Mouse (Mus musculus) spleen, adult 18-20 months (tissue): ENCODE data around the gene Eps15l1.

Experiments
- DNase-seq, 2 experiments: peaks; one replicate each; pipeline ENCODE4 v3.0.0; 2022; ENCODE audit warnings: mixed read lengths in 2 of 2

The Eps15l1 gene

GRCm38 (mm10) chr8:72421362-72422335 lies at the start of gene Eps15l1:
Eps15l1 (minus strand) TSS chr8:72421460.
- peak; percentile 98 to 99 for DNase-seq

GRCm38 (mm10) chr8:72470684-72471083 lies 49.4 kb upstream of the Eps15l1 start:
- DNase-seq, result no peak

- no peak for DNase-seq
Observed at GRCm38 (mm10) chr8:72469984-72470383, 48.7 kb upstream of the Eps15l1 start.

- no peak for DNase-seq
Observed at GRCm38 (mm10) chr8:72469243-72469642, 48.0 kb upstream of the Eps15l1 start.

GRCm38 (mm10) chr8:72464211-72464610 lies 43.0 kb upstream of the Eps15l1 start:
- DNase-seq, result no peak

- no peak for DNase-seq
Observed at GRCm38 (mm10) chr8:72459881-72460533, 38.7 kb upstream of the Eps15l1 start.

- DNase-seq, result no peak
Observed at GRCm38 (mm10) chr8:72458457-72458856, 37.2 kb upstream of the Eps15l1 start.

GRCm38 (mm10) chr8:72457806-72458205 lies 36.5 kb upstream of the Eps15l1 start:
- DNase-seq, result no peak

- DNase-seq, result no peak
Observed at GRCm38 (mm10) chr8:72455317-72455716, 34.1 kb upstream of the Eps15l1 start.

GRCm38 (mm10) chr8:72453904-72454303 lies 32.6 kb upstream of the Eps15l1 start:
- no peak for DNase-seq

GRCm38 (mm10) chr8:72451516-72451915 lies 30.3 kb upstream of the Eps15l1 start:
- DNase-seq, result no peak

GRCm38 (mm10) chr8:72445071-72445470 lies 23.8 kb upstream of the Eps15l1 start:
- peak; percentile 46 to 73 for DNase-seq

- DNase-seq, result no peak
Observed at GRCm38 (mm10) chr8:72443994-72444350, 22.7 kb upstream of the Eps15l1 start.

GRCm38 (mm10) chr8:72443338-72443993 lies 22.2 kb upstream of the Eps15l1 start, which contains the start of the genes Calr3 and 1700030K09Rik:
Calr3 (minus strand) TSS chr8:72443870.
1700030K09Rik (plus strand) TSS chr8:72443880.
- peak; percentile 96 to 98 for DNase-seq

- DNase-seq, result no peak
Observed at GRCm38 (mm10) chr8:72438248-72439015, 17.2 kb upstream of the Eps15l1 start.

- no peak for DNase-seq
Observed at GRCm38 (mm10) chr8:72434952-72435351, 13.7 kb upstream of the Eps15l1 start.

GRCm38 (mm10) chr8:72429676-72430075 lies 8.4 kb upstream of the Eps15l1 start:
- DNase-seq, result peak; percentile 24 to 51

GRCm38 (mm10) chr8:72422926-72423325 lies 1.7 kb upstream of the Eps15l1 start:
- DNase-seq, result no peak

- DNase-seq, result peak; percentile 39 to 40
Observed at GRCm38 (mm10) chr8:72420571-72421361, 494 bp downstream of the Eps15l1 start.

- no peak for DNase-seq
Observed at GRCm38 (mm10) chr8:72418073-72418472, 3.2 kb downstream of the Eps15l1 start.

GRCm38 (mm10) chr8:72415252-72415651 lies 6.0 kb downstream of the Eps15l1 start:
- DNase-seq, result no peak

GRCm38 (mm10) chr8:72413839-72414238 lies 7.4 kb downstream of the Eps15l1 start:
- no peak for DNase-seq
